Mouse (Mus musculus) midbrain, embryonic 11.5 days (tissue): ENCODE measurements around the gene Pank4. TPM values are rescaled to one million over a fixed set of nuclear protein-coding genes. Genes with fewer than 3 reads are reported as not detected.

Experiments used
- ATAC-seq: fragments of 200-750 bp; cut with Nextera tagmentation; 2 replicates; pipeline ENCODE4 v1.8.0; 2017; ENCODE audit warnings: moderate TSS enrichment, moderate library complexity; ENCODE audit not compliant: low FRiP score
- DNase-seq: peaks from one replicate; pipeline ENCODE4 v3.0.0; 2015; ENCODE audit warnings: low spot score; ENCODE audit errors: missing footprints
- H3K27ac ChIP-seq: fragments of 300-500 bp; sonication (generic); 2 replicates; pipeline ENCODE4 v1.5.1; 2014; ENCODE audit warnings: low read depth, low read length
- H3K27me3 ChIP-seq: fragments of 300-500 bp; sonication (generic); 2 replicates; pipeline ENCODE4 v1.6.1; 2014; ENCODE audit warnings: mild to moderate bottlenecking, low read length, moderate library complexity, mixed read lengths; ENCODE audit not compliant: control insufficient read depth, insufficient read depth
- H3K36me3 ChIP-seq: fragments of 300-500 bp; sonication (generic); 2 replicates; pipeline ENCODE4 v1.6.1; 2014; ENCODE audit warnings: mild to moderate bottlenecking, low read length, moderate library complexity, mixed read lengths; ENCODE audit not compliant: control insufficient read depth, insufficient read depth
- H3K4me1 ChIP-seq: fragments of 300-500 bp; sonication (generic); 2 replicates; pipeline ENCODE4 v1.6.1; 2014; ENCODE audit warnings: low read length; ENCODE audit not compliant: control insufficient read depth, insufficient read depth
- H3K4me2 ChIP-seq: fragments of 300-500 bp; sonication (generic); 2 replicates; pipeline ENCODE4 v1.6.1; 2014; ENCODE audit warnings: mild to moderate bottlenecking, moderate library complexity
- H3K4me3 ChIP-seq: fragments of 300-500 bp; sonication (generic); 2 replicates; pipeline ENCODE4 v1.5.1; 2014; ENCODE audit warnings: low read depth, low read length
- H3K9ac ChIP-seq: fragments of 300-500 bp; sonication (generic); 2 replicates; pipeline ENCODE4 v1.6.1; 2014; ENCODE audit warnings: low read length
- H3K9me3 ChIP-seq: fragments of 300-500 bp; sonication (generic); 2 replicates; pipeline ENCODE4 v1.6.1; 2016; ENCODE audit warnings: low read length; ENCODE audit not compliant: control insufficient read depth
- WGBS: fragments of 180-500 bp; shearing (Covaris S2); extraction: QIAGEN DNeasy Blood & Tissue Kit; methylation state at CpG from one replicate; pipeline ENCODE4 v1.1.7; 2014; 5-methylcytosine and 5-hydroxymethylcytosine counted together
- polyA plus RNA-seq: library from polyadenylated mRNA; unstranded; fragments of >200 nt; fragmentation: Nextera tagmentation; extraction: Ambion mirVana; gene quantifications from 2 replicates; pipeline ENCODE4 v1.2.1, GENCODE M21; 2014

Pank4 gene
- polyA plus RNA-seq, 1 experiment from 2014 or later, result 40.4 TPM

DNA sequence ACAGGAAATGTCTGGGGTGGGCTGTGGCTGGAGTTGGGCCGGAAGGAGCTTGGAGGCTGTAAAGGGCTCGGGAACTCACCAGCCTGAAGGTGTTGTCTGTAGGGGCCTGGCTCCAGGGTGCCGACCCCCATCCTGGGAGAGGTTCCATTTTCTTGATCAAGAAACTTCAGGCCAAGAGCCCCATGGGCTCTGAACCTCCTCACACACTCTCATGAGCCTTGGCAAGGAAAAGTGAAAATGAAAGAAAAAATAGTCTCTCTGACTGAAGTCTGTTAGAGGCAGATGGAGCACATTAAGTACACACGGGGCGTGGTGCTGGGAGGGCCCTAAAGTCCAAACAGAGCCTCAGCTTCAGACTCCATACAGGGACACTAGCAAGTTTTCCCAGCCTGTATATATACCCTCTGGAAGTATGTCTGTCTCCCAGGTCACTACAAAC lies 36.0 kb upstream of the Pank4 start:
- DNase-seq, result no peak
- Histone ChIP-seq H3K4me2 (no peak overlapping the region), H3K27ac (0 out of 2 replicates have a peak overlapping the region, but pooled peaks have one; percentile 35), H3K4me3 (no peak overlapping the region), H3K36me3 (no peaks in the 10 kb centered on the region), H3K27me3 (no peaks in the 10 kb centered on the region), H3K4me1 (peaks cover 3% of the 10 kb centered on the region; the same call in 1 of the 2 replicates), H3K9ac (no peak overlapping the region), H3K9me3 (no peaks in the 10 kb centered on the region)
- ATAC-seq, result no peak
- 82% methylated on average over 5 of the region's 5 CpGs for WGBS

DNA sequence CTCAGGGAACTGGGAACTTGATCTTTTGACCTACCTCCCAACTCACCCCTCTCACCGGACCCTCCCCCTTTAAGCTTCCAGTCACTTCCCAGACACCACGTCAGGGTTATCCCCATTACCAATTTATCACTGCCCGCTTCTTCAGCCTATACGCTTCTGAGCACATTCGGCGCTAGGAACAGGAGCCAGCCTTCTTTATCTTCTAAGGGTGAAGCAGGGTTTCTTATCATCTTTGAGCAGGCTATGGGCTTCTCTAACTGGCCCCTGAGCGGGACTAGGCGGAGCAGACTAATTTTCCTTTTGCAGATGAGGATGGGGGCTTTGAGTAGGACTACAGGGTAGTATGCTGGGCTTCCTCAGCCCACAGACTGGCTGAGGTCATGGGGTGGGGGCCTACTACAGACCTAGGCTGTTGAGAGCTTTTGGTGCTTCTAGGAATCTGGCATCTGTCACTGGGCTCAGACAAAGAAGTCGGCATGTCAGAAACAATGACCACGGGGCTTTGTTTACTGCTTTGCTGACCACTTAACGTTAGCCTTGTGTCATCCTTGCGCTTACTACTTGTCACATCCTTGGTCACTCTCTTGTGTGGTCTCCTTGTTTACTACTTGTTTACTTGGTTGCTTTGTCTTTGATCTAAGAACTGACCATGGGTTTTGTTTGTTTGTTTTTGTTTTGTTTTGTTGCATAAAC lies 35.4 kb upstream of the Pank4 start, which contains the start of gene Tnfrsf14:
Gene Tnfrsf14, minus strand, starts transcription at position 169 of the 693 bp plus-strand sequence.
- DNase-seq, result no peak
- ATAC-seq, result peak; percentile 24; the same call in 1 of the 2 replicates
- H3K27ac ChIP-seq, result peak within 1 kb of the TSS; percentile 35; the same call in 1 of the 2 replicates
- H3K4me1 ChIP-seq, result peaks cover 3% of the 10 kb centered on the region; the same call in 1 of the 2 replicates
- H3K4me2 ChIP-seq, result no peak within 1 kb of the TSS
- no peaks in the 10 kb centered on the region for H3K27me3 ChIP-seq
- H3K36me3 ChIP-seq, result no peaks in the 10 kb centered on the region
- no peak within 1 kb of the TSS for H3K4me3 ChIP-seq
- no peaks in the 10 kb centered on the region for H3K9me3 ChIP-seq
- H3K9ac ChIP-seq, result no peak within 1 kb of the TSS
- 62% methylated on average over 12 of the region's 12 CpGs for WGBS

DNA sequence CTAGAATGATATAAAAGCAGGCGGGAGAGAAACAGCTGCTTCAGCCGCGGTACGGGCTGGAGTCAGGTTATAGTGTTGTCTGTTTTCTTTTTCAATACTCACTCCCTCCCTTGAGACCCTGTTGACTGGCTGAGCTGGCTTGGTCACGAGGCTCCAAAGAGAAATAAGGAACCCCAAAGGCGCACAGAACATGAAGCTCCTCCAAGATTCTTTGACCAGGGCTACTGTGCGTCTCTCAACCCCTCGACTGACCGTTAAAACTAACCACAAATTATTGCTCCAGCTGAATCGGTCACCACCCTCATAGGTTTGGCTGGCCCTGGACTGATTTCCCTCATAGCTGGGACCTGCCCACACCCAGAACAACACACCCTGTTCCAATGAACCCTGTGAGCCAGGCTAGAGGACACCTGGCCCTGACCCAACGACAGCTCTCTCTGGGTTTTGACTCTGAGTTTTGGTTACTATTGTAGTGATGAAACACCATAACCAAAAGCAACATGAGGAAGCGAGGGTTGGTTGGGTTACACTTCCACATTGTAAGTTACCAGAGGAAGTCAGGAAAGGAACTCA lies 34.7 kb upstream of the Pank4 start:
- Histone ChIP-seq H3K9me3 (no peaks in the 10 kb centered on the region), H3K9ac (no peak overlapping the region), H3K4me2 (no peak overlapping the region), H3K4me3 (no peak overlapping the region), H3K27ac (peak overlapping the region; percentile 9; the same call in 1 of the 2 replicates), H3K4me1 (peaks cover 3% of the 10 kb centered on the region; the same call in 1 of the 2 replicates), H3K27me3 (no peaks in the 10 kb centered on the region), H3K36me3 (no peaks in the 10 kb centered on the region)
- 89% methylated on average over 12 of the region's 12 CpGs for WGBS
- DNase-seq (no peak), ATAC-seq (no peak)

DNA sequence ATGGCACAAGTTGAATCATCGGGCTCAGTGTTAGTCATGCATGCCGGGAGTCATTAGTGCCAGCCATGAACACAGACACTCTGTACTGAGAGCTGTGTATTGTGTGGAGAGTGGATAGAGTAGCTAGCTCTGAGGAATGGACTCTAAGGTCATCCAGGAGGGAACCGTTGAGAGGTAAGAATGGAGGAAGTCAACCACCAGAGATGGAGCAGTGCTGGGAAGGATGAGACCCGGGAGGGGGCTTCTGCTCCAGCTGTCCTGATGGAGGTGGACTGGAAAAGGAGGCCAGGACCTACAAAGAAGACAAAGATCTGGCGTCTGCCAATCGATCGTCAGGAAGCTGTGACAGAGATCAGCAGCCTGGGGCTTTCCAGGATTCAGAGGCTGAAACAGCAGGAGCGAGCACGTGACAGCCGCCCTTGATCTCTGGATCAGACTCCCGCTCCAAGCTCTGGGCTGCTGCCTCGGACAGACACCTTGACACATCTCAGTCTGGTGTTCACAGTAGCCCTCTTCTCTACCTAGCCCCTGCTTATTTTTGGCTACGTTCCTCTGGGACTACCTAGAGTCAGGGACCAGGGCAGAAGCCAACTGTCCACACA lies 30.5 kb upstream of the Pank4 start:
- no peaks in the 10 kb centered on the region for H3K36me3 ChIP-seq
- no peak overlapping the region for H3K27ac ChIP-seq
- no peaks in the 10 kb centered on the region for H3K9me3 ChIP-seq
- WGBS, result 61% methylated on average over 13 of the region's 13 CpGs
- ATAC-seq (no peak), DNase-seq (peak; percentile 73)
- no peak overlapping the region for H3K4me2 ChIP-seq
- H3K4me3 ChIP-seq, result no peak overlapping the region
- H3K27me3 ChIP-seq, result no peaks in the 10 kb centered on the region
- peaks cover 6% of the 10 kb centered on the region for H3K4me1 ChIP-seq
- H3K9ac ChIP-seq, result no peak overlapping the region

- 89% methylated on average over 2 of the region's 2 CpGs for WGBS
- no peaks in the 10 kb centered on the region for H3K27me3 ChIP-seq
Observed at GRCm38 (mm10) chr4:154934800-154935199, 29.1 kb upstream of the Pank4 start.

DNA sequence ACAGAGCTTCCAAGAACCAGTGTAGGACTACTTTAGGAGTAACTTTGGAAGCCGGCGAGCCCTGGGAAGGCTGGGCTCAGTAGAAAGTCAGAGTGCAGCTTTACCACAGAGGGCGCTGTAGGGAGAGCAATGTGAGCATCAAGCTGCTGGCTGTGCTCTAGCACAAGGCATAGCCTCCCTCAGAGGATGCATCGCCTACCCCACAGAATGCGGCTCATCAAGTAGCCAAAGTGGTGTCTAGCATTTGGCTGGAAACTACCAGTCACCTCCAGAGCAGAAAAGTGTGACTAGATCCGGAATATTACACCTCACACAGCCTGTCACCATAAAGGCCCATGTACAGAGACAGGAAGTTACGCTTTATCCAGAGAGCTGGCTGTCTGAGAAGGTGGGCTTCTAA lies 28.1 kb upstream of the Pank4 start:
- Histone ChIP-seq H3K9me3 (no peaks in the 10 kb centered on the region), H3K9ac (no peak overlapping the region), H3K4me3 (no peak overlapping the region), H3K36me3 (no peaks in the 10 kb centered on the region), H3K27me3 (no peaks in the 10 kb centered on the region), H3K27ac (no peak overlapping the region), H3K4me2 (no peak overlapping the region), H3K4me1 (peaks cover 4% of the 10 kb centered on the region; the same call in 1 of the 2 replicates)
- ATAC-seq (no peak), DNase-seq (no peak)
- WGBS, result 78% methylated on average over 7 of the region's 7 CpGs

More at GRCm38 (mm10) chr4:154934800-154935199, 29.1 kb upstream of the Pank4 start:
- no peaks in the 10 kb centered on the region for H3K36me3 ChIP-seq
- H3K4me1 ChIP-seq, result peaks cover 4% of the 10 kb centered on the region; the same call in 1 of the 2 replicates
- H3K27ac ChIP-seq, result no peak overlapping the region
- no peaks in the 10 kb centered on the region for H3K9me3 ChIP-seq
- H3K9ac ChIP-seq, result no peak overlapping the region
- no peak overlapping the region for H3K4me2 ChIP-seq
- no peak for DNase-seq
- H3K4me3 ChIP-seq, result no peak overlapping the region
- ATAC-seq, result no peak

- Histone ChIP-seq H3K9me3 (no peaks in the 10 kb centered on the region), H3K4me2 (no peak overlapping the region), H3K9ac (no peak overlapping the region), H3K4me3 (no peak overlapping the region), H3K4me1 (peaks cover 4% of the 10 kb centered on the region; the same call in 1 of the 2 replicates), H3K27me3 (no peaks in the 10 kb centered on the region), H3K27ac (no peak overlapping the region), H3K36me3 (no peaks in the 10 kb centered on the region)
- 50% methylated on average over 8 of the region's 8 CpGs for WGBS
- peak; percentile 86 for DNase-seq
- no peak for ATAC-seq
Observed at GRCm38 (mm10) chr4:154936542-154937255, 27.2 kb upstream of the Pank4 start.

DNA sequence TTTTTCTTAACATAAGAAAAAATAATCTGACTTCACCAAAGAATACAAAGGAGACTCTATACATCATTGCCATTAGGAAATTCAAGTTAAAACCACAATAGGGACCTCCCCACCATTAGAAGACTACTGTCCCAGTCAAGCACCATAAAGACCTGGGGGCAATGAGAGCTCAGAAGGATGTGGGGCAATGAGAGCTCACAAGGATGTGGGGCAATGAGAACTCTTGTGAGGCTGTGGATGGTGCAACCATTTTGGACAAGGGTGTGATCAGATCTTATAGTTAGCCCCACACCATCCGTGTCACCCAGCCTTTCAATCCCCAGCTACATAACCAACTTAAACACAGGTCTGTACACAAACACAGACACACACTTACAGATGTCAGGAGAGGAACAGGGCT lies 26.2 kb upstream of the Pank4 start:
- no peak for DNase-seq
- Histone ChIP-seq H3K27ac (no peak overlapping the region), H3K36me3 (no peaks in the 10 kb centered on the region), H3K27me3 (no peaks in the 10 kb centered on the region), H3K9ac (no peak overlapping the region), H3K4me1 (peaks cover 4% of the 10 kb centered on the region; the same call in 1 of the 2 replicates), H3K9me3 (no peaks in the 10 kb centered on the region), H3K4me2 (no peak overlapping the region), H3K4me3 (no peak overlapping the region)
- 87% methylated on average over 1 of the region's 1 CpGs for WGBS
- no peak for ATAC-seq
